ENCODE assay signal across 8 mouse cellular contexts in genomic region chr4:120701180-120701579, GRCm38 (mm10). TPM values are rescaled to one million over a fixed set of nuclear protein-coding genes. Genes with fewer than 3 reads are reported as not detected.
"Had no signal": no experiment of that assay in that cellular context is flagged by ENCODE, and none has a peak within 500 bp of the region (broad histone marks: within the 10 kb centered on the region; RNA-seq: fewer than 3 reads in every experiment).

No protein-coding gene starts in this region.

- ATAC-seq: midbrain, embryonic 15.5 days had no signal

- DNase-seq: kidney, adult 9 months; kidney, postnatal 4 days; lung, adult 2 months; lung, postnatal 14 days; thymus, postnatal 36 days had no signal

RNA-seq across cellular contexts. Expression of gene Cited4, which starts 34.8 kb away (rescaled TPM):
- total RNA-seq: neutrophil, adult 5-6 weeks had no signal

RNA-seq across cellular contexts. Expression of gene Kcnq4, which starts 47.2 kb away (rescaled TPM):
- total RNA-seq: monocyte, adult 5-6 weeks; neutrophil, adult 5-6 weeks had no signal
